Mouse (Mus musculus): ENCODE data around the gene Amz2. TPM values are rescaled to one million over a fixed set of nuclear protein-coding genes. Genes with fewer than 3 reads are reported as not detected.
"Not testable (repeated sequence)": the region's sequence is repeated elsewhere in the genome, so short reads cannot be mapped to it uniquely, and the experiment has no call there.

Gene Amz2
- polyA plus RNA-seq, 1 experiment, result 22.9 TPM

DNA sequence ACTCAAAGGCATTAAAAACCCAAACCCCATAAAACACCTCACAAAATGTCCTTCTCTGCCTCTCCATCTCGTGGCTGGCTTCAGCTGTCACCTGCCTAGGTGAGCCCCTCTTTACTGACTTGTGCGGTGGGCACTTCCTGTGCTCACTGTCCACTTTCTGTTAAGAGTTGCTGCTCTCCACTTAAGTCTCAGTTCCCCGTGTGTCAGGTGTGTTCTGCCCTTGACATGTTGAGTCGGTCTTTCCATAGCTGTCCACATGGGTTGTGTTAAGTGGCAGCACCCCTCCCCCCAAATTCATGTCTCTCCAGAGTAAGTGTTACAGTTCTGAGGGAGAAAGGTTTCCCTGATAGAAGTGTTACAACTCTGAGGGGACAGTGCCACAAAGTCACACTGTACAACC lies 66.1 kb downstream of the Amz2 start:
- H3K4me3 ChIP-seq (ENCODE audit: insufficient read depth, poor library complexity, severe bottlenecking), result no peak overlapping the region
- H3K27me3 ChIP-seq (ENCODE audit: control insufficient read depth, insufficient read depth, insufficient read length), result no peaks in the 10 kb centered on the region
- H3ac ChIP-seq (ENCODE audit: control insufficient read depth, insufficient read length, low read depth), result no peak overlapping the region
- H3K36me3 ChIP-seq (ENCODE audit: control insufficient read depth, insufficient read depth), result no peaks in the 10 kb centered on the region
- no peak for TF ChIP-seq CEBPB (IDR thresholded peaks at IDR 0.05; ENCODE audit: low read depth)
- TF ChIP-seq MYOG (IDR thresholded peaks at IDR 0.05; ENCODE audit: control insufficient read depth, extremely low read depth, insufficient read length), result no peak
- TF ChIP-seq CTCF (IDR thresholded peaks at IDR 0.05; ENCODE audit: control insufficient read depth, insufficient read depth, insufficient read length), result no peak
- TF ChIP-seq USF1 (IDR thresholded peaks at IDR 0.05; ENCODE audit: low read depth), result no peak
- no peak for TF ChIP-seq FOSL1 (IDR thresholded peaks at IDR 0.05; ENCODE audit: insufficient read depth, low read length, poor library complexity, severe bottlenecking)
- no peak for TF ChIP-seq MAX (IDR thresholded peaks at IDR 0.05)
- TF ChIP-seq MYOD1 (IDR thresholded peaks at IDR 0.05; ENCODE audit: control insufficient read depth, insufficient read length, low read depth), result no peak
- no peaks in the 10 kb centered on the region for H3K79me2 ChIP-seq (ENCODE audit: control insufficient read depth, insufficient read depth)
- no peaks in the 10 kb centered on the region for H3K79me3 ChIP-seq (ENCODE audit: low read depth)

DNA sequence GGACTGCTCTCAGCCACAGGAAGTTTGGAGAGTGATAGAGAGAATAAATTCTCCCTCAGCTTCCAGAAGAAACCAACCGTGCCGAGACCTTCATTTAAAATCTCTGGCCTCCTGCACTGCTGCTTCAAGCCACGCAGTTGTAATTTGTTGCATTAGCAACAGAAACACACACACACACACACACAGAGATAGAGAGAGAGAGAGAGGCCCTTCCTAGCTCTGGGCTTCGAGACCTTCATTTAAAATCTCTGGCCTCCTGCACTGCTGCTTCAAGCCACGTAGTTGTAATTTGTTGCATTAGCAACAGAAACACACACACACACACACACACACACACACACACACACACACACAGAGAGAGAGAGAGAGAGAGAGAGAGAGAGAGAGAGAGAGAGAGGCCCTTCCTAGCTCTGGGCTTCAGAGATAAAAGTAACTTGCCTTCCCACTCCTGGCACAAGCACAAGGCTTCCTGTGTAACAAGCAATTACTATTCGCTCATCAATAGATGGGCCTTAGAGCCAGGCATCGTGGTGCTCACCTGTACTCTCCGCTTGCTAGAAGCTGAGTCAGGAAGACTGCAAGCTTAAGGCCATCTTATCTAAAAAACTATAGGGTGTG lies 67.2 kb downstream of the Amz2 start:
- H3K79me3 ChIP-seq (ENCODE audit: low read depth); H3K36me3 ChIP-seq (ENCODE audit: control insufficient read depth, insufficient read depth); H3K27me3 ChIP-seq (ENCODE audit: control insufficient read depth, insufficient read depth, insufficient read length); H3ac ChIP-seq (ENCODE audit: control insufficient read depth, insufficient read length, low read depth); H3K4me3 ChIP-seq (ENCODE audit: insufficient read depth, poor library complexity, severe bottlenecking); H3K79me2 ChIP-seq (ENCODE audit: control insufficient read depth, insufficient read depth): not testable (repeated sequence)

DNA sequence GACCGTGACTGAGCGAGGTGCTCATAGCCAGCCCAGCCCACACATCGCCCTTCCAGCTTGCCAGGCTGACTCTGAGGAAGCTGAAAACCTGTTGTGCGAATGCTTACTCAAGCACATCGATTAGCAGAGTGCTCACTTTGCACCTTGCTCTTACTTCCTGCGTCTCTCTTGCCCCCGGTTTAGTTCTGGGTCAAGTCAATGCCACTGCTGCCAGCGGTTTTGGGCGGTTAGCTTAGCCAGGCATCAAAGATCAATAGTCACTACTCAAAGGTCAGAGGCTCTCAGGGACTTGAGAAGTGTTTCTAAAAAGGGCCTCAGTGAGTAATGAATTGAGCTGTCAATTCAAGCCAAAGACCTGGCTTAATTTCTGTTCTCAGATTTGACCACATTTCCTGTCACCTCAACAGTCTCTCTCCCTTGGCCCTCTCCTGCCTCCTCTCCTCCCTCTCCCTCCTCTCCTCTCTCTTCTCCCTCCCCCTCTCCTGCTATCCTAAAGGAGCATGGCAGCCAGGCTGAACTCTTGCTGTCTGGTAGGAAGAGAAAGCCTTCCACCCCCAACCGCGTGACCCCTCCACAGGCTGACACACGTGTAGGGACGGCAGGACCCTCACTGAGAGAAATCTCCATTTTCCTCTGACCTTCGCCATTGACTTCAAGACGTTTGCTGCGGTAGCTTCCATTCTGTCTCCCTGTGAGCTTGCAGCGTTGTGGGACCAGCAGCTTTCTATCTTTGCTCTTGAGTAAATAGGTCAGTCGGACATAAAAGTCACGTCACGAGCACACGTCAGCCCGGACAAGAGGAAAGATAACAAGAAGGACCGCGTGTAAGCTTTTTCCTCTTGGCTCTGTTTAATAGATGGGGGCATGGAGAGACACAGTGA lies 69.4 kb downstream of the Amz2 start:
- Histone ChIP-seq H3K4me3 (ENCODE audit: insufficient read depth, poor library complexity, severe bottlenecking) (no peak overlapping the region), H3K36me3 (ENCODE audit: control insufficient read depth, insufficient read depth) (no peaks in the 10 kb centered on the region), H3ac (ENCODE audit: control insufficient read depth, insufficient read length, low read depth) (no peak overlapping the region), H3K27me3 (ENCODE audit: control insufficient read depth, insufficient read depth, insufficient read length) (no peaks in the 10 kb centered on the region), H3K79me3 (ENCODE audit: low read depth) (no peaks in the 10 kb centered on the region), H3K79me2 (ENCODE audit: control insufficient read depth, insufficient read depth) (no peaks in the 10 kb centered on the region)
- no peak for TF ChIP-seq CEBPB (IDR thresholded peaks at IDR 0.05; ENCODE audit: low read depth)
- TF ChIP-seq MAX (IDR thresholded peaks at IDR 0.05), result no peak
- TF ChIP-seq USF1 (IDR thresholded peaks at IDR 0.05; ENCODE audit: low read depth), result no peak
- no peak for TF ChIP-seq MYOD1 (IDR thresholded peaks at IDR 0.05; ENCODE audit: control insufficient read depth, insufficient read length, low read depth)
- no peak for TF ChIP-seq MYOG (IDR thresholded peaks at IDR 0.05; ENCODE audit: control insufficient read depth, extremely low read depth, insufficient read length)
- no peak for TF ChIP-seq FOSL1 (IDR thresholded peaks at IDR 0.05; ENCODE audit: insufficient read depth, low read length, poor library complexity, severe bottlenecking)
- TF ChIP-seq CTCF (IDR thresholded peaks at IDR 0.05; ENCODE audit: control insufficient read depth, insufficient read depth, insufficient read length), result no peak

DNA sequence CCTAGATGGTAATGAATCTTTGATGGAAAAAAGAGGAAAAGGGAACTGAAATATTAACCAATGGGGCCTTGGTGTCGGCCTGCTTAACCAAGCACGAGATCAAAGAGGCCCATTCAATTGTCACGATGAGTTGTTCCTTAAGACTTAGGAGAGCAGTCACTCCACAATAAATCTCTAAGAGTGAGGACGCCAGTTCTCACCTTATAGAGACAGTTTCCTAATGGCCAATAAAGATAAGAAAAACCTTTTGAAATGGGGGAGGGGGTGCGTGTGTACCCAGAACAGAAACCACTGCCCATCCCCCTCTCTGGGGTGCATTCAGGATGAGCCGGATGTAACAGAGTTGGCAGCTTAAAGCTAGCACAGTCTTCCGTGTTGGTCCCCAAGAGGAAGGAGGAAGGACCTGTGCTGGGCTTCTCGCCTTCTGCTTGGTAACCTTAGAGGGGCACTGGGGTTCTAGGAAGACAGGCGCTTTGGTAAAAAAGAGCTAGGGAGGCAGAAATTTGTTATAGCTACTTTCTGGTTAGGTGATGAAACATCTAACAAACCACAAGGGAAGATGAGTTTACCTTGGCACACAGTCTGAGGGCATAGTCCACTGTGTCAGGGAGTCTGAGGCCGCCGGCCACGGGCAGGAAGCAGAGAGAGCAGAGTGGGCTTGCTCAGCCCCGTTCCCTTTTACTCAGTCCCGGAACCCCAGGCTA lies 70.2 kb downstream of the Amz2 start:
- Histone ChIP-seq H3K79me2 (ENCODE audit: control insufficient read depth, insufficient read depth) (no peaks in the 10 kb centered on the region), H3K27me3 (ENCODE audit: control insufficient read depth, insufficient read depth, insufficient read length) (no peaks in the 10 kb centered on the region), H3K36me3 (ENCODE audit: control insufficient read depth, insufficient read depth) (no peaks in the 10 kb centered on the region), H3ac (ENCODE audit: control insufficient read depth, insufficient read length, low read depth) (no peak overlapping the region), H3K4me3 (ENCODE audit: insufficient read depth, poor library complexity, severe bottlenecking) (no peak overlapping the region), H3K79me3 (ENCODE audit: low read depth) (no peaks in the 10 kb centered on the region)
- no peak for TF ChIP-seq CTCF (IDR thresholded peaks at IDR 0.05; ENCODE audit: control insufficient read depth, insufficient read depth, insufficient read length)

DNA sequence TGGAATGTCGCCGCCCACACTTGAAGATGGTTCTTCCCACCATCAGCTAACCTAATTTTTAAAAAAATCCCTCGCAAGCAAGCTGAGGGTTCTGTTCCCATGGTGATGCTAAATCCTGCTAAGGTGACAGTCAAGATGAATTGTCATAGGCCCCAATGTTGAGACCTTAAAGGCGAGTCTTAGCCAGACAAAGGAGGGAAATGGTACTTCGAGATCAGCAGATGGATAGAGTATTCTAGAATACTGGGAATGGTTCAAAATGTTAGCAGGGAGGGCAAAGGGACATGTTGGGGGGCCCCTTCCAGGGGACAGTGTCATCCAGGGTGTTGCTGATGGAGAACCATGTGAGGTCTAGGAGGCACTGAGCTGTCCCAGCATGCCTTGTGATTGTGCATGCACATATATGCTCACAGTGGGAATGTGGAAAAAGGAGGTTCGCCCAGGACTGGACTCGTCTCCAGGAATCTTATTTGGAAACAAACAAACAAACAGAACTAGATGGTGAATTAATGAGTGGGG lies 70.8 kb downstream of the Amz2 start:
- Histone ChIP-seq H3ac (ENCODE audit: control insufficient read depth, insufficient read length, low read depth) (no peak overlapping the region), H3K79me2 (ENCODE audit: control insufficient read depth, insufficient read depth) (no peaks in the 10 kb centered on the region), H3K4me3 (ENCODE audit: insufficient read depth, poor library complexity, severe bottlenecking) (no peak overlapping the region), H3K36me3 (ENCODE audit: control insufficient read depth, insufficient read depth) (no peaks in the 10 kb centered on the region), H3K27me3 (ENCODE audit: control insufficient read depth, insufficient read depth, insufficient read length) (no peaks in the 10 kb centered on the region), H3K79me3 (ENCODE audit: low read depth) (no peaks in the 10 kb centered on the region)
- TF ChIP-seq CTCF (IDR thresholded peaks at IDR 0.05; ENCODE audit: control insufficient read depth, insufficient read depth, insufficient read length) (no peak), FOSL1 (IDR thresholded peaks at IDR 0.05; ENCODE audit: insufficient read depth, low read length, poor library complexity, severe bottlenecking) (no peak), USF1 (IDR thresholded peaks at IDR 0.05; ENCODE audit: low read depth) (no peak), MYOG (IDR thresholded peaks at IDR 0.05; ENCODE audit: control insufficient read depth, extremely low read depth, insufficient read length) (no peak), MAX (IDR thresholded peaks at IDR 0.05) (no peak), CEBPB (IDR thresholded peaks at IDR 0.05; ENCODE audit: low read depth) (no peak), MYOD1 (IDR thresholded peaks at IDR 0.05; ENCODE audit: control insufficient read depth, insufficient read length, low read depth) (no peak)
